Mouse (Mus musculus) heart, postnatal 0 days (tissue): ENCODE measurements around the gene Frmd4b.

Experiments used
- CTCF ChIP-seq: IDR thresholded peaks from 2 replicates; pipeline ENCODE4 v1.5.1; 2016; ENCODE audit warnings: antibody characterized with exemption, control low read depth, low read depth
- EP300 ChIP-seq: IDR thresholded peaks from 2 replicates; pipeline ENCODE4 v1.6.1; 2016; ENCODE audit warnings: antibody characterized with exemption, low read depth

- TF ChIP-seq CTCF (no peak), EP300 (no peak)
Observed at GRCm38 (mm10) chr6:97346527-97346926, 270.8 kb downstream of the Frmd4b start.
